Mouse (Mus musculus): ENCODE results near the gene Prr29. TPM values are rescaled to one million over a fixed set of nuclear protein-coding genes. Genes with fewer than 3 reads are reported as not detected.
"Not testable (repeated sequence)": the region's sequence is repeated elsewhere in the genome, so short reads cannot be mapped to it uniquely, and the experiment has no call there.

Gene Prr29
- polyA plus RNA-seq, 1 experiment from 2014 or later = not detected

DNA sequence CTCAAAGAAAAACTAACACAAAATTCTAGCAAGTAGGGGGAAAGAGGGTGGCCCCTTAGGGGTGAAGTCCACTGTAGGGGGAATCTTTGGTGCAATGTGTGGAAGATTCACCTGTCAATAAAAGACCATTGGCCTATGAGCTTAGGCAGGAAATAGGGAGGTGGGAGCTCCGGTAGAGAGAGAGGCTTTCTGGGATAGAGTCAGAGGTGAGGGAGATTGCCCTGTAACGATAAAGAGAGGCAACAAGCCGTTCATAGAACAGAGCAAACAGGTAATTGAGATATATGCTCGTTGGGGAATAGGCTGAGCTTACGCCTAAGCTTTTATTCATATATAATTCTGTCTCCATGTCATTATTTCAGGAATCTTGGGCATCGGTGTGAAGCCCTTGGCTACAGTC lies 21.7 kb downstream of the Prr29 start:
- H3K9me3 ChIP-seq (ENCODE audit: control insufficient read depth, low read length) = no peaks in the 10 kb centered on the region
- no peaks in the 10 kb centered on the region for H3K4me1 ChIP-seq (ENCODE audit: control insufficient read depth, insufficient read depth, low read length)
- H3K4me2 ChIP-seq (ENCODE audit: low read depth) = no peak overlapping the region
- no peak for ATAC-seq (ENCODE audit: insufficient read depth, low FRiP score, low TSS enrichment)
- no peak overlapping the region for H3K9ac ChIP-seq (ENCODE audit: low read length)
- H3K4me3 ChIP-seq (ENCODE audit: low read depth, low read length) = no peak overlapping the region
- no peak for DNase-seq (ENCODE audit: low spot score)
- 80% methylated on average over 6 of the region's 6 CpGs for WGBS
- H3K27me3 ChIP-seq (ENCODE audit: control insufficient read depth, insufficient read depth, low read length) = no peaks in the 10 kb centered on the region
- no peak overlapping the region for H3K27ac ChIP-seq (ENCODE audit: low read depth, low read length)
- no peaks in the 10 kb centered on the region for H3K36me3 ChIP-seq (ENCODE audit: control insufficient read depth, insufficient read depth, low read length)

DNA sequence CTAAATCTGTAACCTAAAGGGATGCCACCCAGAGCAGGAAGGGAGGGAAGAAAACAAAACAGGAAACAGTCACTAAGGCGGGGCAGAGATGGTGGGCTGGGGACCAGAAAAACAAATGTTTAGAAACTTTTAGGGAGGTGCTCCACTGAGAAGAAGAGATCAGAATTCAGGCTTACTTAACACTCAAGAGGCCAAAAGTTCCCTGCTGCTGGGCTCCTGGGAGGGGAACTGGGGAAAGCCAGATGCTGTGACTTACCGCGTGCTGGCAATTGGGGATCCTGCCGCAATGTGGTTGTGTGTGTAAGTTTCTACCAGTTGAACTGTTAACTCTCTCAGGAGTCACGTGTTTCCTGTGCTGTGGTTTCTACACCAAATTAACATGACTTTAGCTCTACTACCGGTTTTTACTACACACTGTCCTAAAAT lies 22.5 kb downstream of the Prr29 start, which contains the start of gene Icam2:
Gene Icam2, minus strand, starts transcription at position 285 of the 426 bp plus-strand sequence.
- Histone ChIP-seq H3K4me2 (ENCODE audit: low read depth) (no peak within 1 kb of the TSS), H3K36me3 (ENCODE audit: control insufficient read depth, insufficient read depth, low read length) (no peaks in the 10 kb centered on the region), H3K4me1 (ENCODE audit: control insufficient read depth, insufficient read depth, low read length) (no peaks in the 10 kb centered on the region), H3K9ac (ENCODE audit: low read length) (no peak within 1 kb of the TSS), H3K4me3 (ENCODE audit: low read depth, low read length) (no peak within 1 kb of the TSS), H3K27me3 (ENCODE audit: control insufficient read depth, insufficient read depth, low read length) (no peaks in the 10 kb centered on the region), H3K27ac (ENCODE audit: low read depth, low read length) (no peak within 1 kb of the TSS), H3K9me3 (ENCODE audit: control insufficient read depth, low read length) (no peaks in the 10 kb centered on the region)
- DNase-seq (ENCODE audit: low spot score) (no peak), ATAC-seq (ENCODE audit: insufficient read depth, low FRiP score, low TSS enrichment) (no peak)
- WGBS = 88% methylated on average over 6 of the region's 6 CpGs

DNA sequence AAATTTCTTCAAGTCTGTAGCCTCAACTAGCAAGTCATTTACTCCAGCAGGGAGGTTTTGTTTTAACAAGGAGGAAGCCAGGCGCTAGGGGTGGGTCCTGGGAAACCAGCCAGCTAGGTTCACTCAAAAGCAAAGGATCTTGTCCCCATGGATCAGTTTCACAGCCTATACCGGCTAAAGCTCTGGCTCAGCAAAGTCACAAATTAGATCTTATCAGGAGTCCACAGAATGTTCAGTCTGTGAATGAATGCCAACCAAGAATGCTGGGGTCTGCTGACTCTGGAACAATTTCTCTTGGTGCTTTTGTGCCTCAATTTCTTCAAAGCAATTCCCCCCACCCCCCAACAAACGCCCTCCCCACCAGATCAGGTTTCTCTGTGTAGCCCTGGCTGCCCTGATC lies 24.3 kb downstream of the Prr29 start:
- Histone ChIP-seq H3K9ac (ENCODE audit: low read length) (no peak overlapping the region), H3K4me1 (ENCODE audit: control insufficient read depth, insufficient read depth, low read length) (no peaks in the 10 kb centered on the region), H3K4me2 (ENCODE audit: low read depth) (no peak overlapping the region), H3K36me3 (ENCODE audit: control insufficient read depth, insufficient read depth, low read length) (no peaks in the 10 kb centered on the region), H3K27me3 (ENCODE audit: control insufficient read depth, insufficient read depth, low read length) (no peaks in the 10 kb centered on the region), H3K27ac (ENCODE audit: low read depth, low read length) (no peak overlapping the region), H3K4me3 (ENCODE audit: low read depth, low read length) (no peak overlapping the region), H3K9me3 (ENCODE audit: control insufficient read depth, low read length) (no peaks in the 10 kb centered on the region)
- no peak for ATAC-seq (ENCODE audit: insufficient read depth, low FRiP score, low TSS enrichment)
- DNase-seq (ENCODE audit: low spot score) = no peak
- 43% methylated on average over 3 of the region's 3 CpGs for WGBS

DNA sequence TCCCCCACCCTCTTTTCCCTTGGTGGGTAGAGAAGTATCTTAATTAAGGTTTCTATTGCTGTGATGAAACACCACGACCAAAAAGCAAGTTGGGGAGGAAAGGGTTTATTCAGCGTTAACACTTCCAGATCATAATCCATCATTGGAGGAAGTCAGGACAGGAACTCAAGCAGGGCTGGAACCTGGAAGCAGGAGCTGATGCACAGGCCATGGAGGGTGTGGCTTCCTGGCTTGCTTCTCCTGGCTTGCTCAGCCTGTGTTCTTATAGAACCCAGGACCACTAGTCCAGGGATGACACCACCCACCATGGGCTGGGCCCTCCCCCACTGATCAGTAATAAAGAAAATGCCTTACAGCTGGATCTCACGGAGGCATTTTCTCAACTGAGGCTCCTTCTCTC lies 25.5 kb downstream of the Prr29 start:
- H3K4me1 ChIP-seq (ENCODE audit: control insufficient read depth, insufficient read depth, low read length) = no peaks in the 10 kb centered on the region
- H3K9me3 ChIP-seq (ENCODE audit: control insufficient read depth, low read length) = no peaks in the 10 kb centered on the region
- WGBS = 67% methylated on average over 3 of the region's 3 CpGs
- H3K4me2 ChIP-seq (ENCODE audit: low read depth) = no peak overlapping the region
- no peak overlapping the region for H3K4me3 ChIP-seq (ENCODE audit: low read depth, low read length)
- no peaks in the 10 kb centered on the region for H3K27me3 ChIP-seq (ENCODE audit: control insufficient read depth, insufficient read depth, low read length)
- H3K27ac ChIP-seq (ENCODE audit: low read depth, low read length) = no peak overlapping the region
- no peak overlapping the region for H3K9ac ChIP-seq (ENCODE audit: low read length)
- no peaks in the 10 kb centered on the region for H3K36me3 ChIP-seq (ENCODE audit: control insufficient read depth, insufficient read depth, low read length)
- ATAC-seq (ENCODE audit: insufficient read depth, low FRiP score, low TSS enrichment) = no peak
- no peak for DNase-seq (ENCODE audit: low spot score)

DNA sequence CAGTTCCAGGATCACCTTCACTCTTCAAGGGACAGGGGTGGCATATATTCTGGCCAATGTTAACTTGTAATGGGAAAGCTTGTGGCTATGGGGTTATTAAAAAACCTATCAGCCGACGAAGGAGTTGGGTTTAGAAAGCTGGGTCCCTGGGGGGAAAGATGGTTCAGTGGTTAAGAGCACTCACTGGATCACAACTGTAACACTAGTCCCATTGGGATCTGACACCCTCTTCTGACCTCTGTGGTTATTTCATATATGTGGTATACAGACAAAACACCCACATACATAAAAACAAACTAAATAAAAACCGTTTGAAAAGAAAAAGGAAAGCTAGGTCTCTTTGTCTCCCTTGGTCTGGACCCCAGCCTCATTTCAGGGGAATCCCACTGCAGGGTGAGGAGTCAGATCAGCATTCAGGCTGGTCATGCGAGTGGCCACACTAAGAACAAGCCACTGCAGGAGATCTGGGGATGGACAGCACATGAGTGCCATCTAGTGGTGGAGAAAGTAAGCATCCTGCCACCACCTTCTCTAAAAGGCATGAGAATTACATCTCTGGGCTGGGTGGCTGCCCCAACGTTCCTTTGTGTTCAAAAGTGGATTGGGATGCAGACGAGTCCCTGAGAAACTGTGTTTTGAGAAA lies 26.4 kb downstream of the Prr29 start:
- Histone ChIP-seq H3K9me3 (ENCODE audit: control insufficient read depth, low read length) (no peaks in the 10 kb centered on the region), H3K4me1 (ENCODE audit: control insufficient read depth, insufficient read depth, low read length) (no peaks in the 10 kb centered on the region), H3K27ac (ENCODE audit: low read depth, low read length) (no peak overlapping the region), H3K4me2 (ENCODE audit: low read depth) (no peak overlapping the region), H3K9ac (ENCODE audit: low read length) (no peak overlapping the region), H3K27me3 (ENCODE audit: control insufficient read depth, insufficient read depth, low read length) (no peaks in the 10 kb centered on the region), H3K36me3 (ENCODE audit: control insufficient read depth, insufficient read depth, low read length) (no peaks in the 10 kb centered on the region; the same call in 1 of the 2 replicates), H3K4me3 (ENCODE audit: low read depth, low read length) (no peak overlapping the region)
- WGBS = 34% methylated on average over 6 of the region's 6 CpGs
- DNase-seq (ENCODE audit: low spot score) (peak; percentile 71), ATAC-seq (ENCODE audit: insufficient read depth, low FRiP score, low TSS enrichment) (no peak; the same call in 1 of the 2 replicates)

DNA sequence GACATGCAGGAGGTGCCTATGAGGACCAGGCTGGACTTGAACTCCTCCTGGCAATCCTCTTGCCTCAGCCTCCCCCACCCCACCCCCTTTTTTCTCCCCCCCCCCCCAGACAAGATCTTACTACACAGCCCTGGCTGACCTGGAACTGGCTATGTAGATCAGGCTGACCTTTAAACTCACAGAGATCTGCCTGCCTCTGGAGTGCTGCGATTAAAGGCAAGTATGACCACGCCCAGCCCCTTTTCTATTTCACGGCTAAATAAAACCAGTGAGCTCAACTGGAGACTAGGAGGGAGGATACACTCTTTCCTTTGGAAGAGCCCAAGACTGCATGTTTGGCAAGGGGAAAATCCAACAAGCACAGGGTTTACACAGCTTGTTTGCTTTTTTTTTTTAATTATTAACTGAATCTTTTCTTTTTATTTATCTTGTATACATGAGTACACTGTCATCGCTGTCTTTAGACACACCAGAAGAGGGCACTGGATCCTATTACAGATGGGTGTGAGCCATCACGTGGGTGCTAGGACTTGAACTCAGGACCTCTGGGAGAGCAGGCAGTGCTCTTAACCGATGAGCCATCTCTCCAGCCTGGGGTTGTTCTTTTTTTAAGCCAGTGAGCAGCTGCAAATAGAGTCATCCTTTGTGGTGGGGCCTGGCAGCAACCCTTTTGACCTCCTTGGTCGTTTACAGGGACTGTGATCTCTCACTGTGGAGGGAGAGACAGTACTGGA lies 27.5 kb downstream of the Prr29 start:
- Histone ChIP-seq H3K9ac (ENCODE audit: low read length) (no peak overlapping the region), H3K27me3 (ENCODE audit: control insufficient read depth, insufficient read depth, low read length) (no peaks in the 10 kb centered on the region), H3K36me3 (ENCODE audit: control insufficient read depth, insufficient read depth, low read length) (no peaks in the 10 kb centered on the region; the same call in 1 of the 2 replicates), H3K4me3 (ENCODE audit: low read depth, low read length) (no peak overlapping the region), H3K9me3 (ENCODE audit: control insufficient read depth, low read length) (no peaks in the 10 kb centered on the region), H3K4me1 (ENCODE audit: control insufficient read depth, insufficient read depth, low read length) (no peaks in the 10 kb centered on the region), H3K27ac (ENCODE audit: low read depth, low read length) (no peak overlapping the region), H3K4me2 (ENCODE audit: low read depth) (no peak overlapping the region)
- no peak for DNase-seq (ENCODE audit: low spot score)
- ATAC-seq (ENCODE audit: insufficient read depth, low FRiP score, low TSS enrichment) = no peak
- 71% methylated on average over 7 of the region's 7 CpGs for WGBS

- no peak for ATAC-seq (ENCODE audit: insufficient read depth, low FRiP score, low TSS enrichment)
- WGBS = 75% methylated on average over 4 of the region's 4 CpGs
- no peak overlapping the region for H3K27ac ChIP-seq (ENCODE audit: low read depth, low read length)
Measured at GRCm38 (mm10) chr11:106393331-106393616, 28.0 kb downstream of the Prr29 start.

GRCm38 (mm10) chr11:106394055-106394454 lies 28.8 kb downstream of the Prr29 start:
- not testable (repeated sequence) for H3K27ac ChIP-seq (ENCODE audit: low read depth, low read length); DNase-seq (ENCODE audit: low spot score); H3K4me3 ChIP-seq (ENCODE audit: low read depth, low read length); H3K4me1 ChIP-seq (ENCODE audit: control insufficient read depth, insufficient read depth, low read length); H3K9ac ChIP-seq (ENCODE audit: low read length); H3K27me3 ChIP-seq (ENCODE audit: control insufficient read depth, insufficient read depth, low read length); H3K4me2 ChIP-seq (ENCODE audit: low read depth); H3K36me3 ChIP-seq (ENCODE audit: control insufficient read depth, insufficient read depth, low read length); H3K9me3 ChIP-seq (ENCODE audit: control insufficient read depth, low read length); ATAC-seq (ENCODE audit: insufficient read depth, low FRiP score, low TSS enrichment)
- 93% methylated on average over 2 of the region's 2 CpGs for WGBS

More at GRCm38 (mm10) chr11:106393331-106393616, 28.0 kb downstream of the Prr29 start:
- Histone ChIP-seq H3K4me3 (ENCODE audit: low read depth, low read length) (no peak overlapping the region), H3K27me3 (ENCODE audit: control insufficient read depth, insufficient read depth, low read length) (no peaks in the 10 kb centered on the region), H3K9ac (ENCODE audit: low read length) (no peak overlapping the region), H3K4me1 (ENCODE audit: control insufficient read depth, insufficient read depth, low read length) (no peaks in the 10 kb centered on the region), H3K9me3 (ENCODE audit: control insufficient read depth, low read length) (no peaks in the 10 kb centered on the region), H3K4me2 (ENCODE audit: low read depth) (no peak overlapping the region), H3K36me3 (ENCODE audit: control insufficient read depth, insufficient read depth, low read length) (no peaks in the 10 kb centered on the region; the same call in 1 of the 2 replicates)
- no peak for DNase-seq (ENCODE audit: low spot score)

DNA sequence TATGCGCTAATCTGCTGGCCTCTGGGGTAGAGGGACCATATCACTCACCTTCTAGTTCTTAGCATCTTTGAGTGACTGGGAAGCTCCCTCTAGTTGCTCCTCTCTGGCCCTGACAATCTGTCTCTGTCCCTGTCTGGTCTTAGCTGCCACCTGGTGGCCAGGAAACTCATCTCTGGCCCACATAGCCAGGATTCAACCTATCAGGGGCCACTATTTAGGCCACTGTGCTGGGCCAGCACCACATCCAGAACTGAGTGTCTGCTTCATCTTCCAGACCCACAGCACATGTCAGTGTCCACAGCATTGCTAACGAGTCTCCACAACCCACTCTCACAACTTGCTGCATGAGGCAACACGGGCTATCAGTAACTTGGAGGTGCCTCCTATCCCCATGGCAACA lies 32.4 kb downstream of the Prr29 start:
- Histone ChIP-seq H3K4me2 (ENCODE audit: low read depth) (no peak overlapping the region), H3K36me3 (ENCODE audit: control insufficient read depth, insufficient read depth, low read length) (peaks cover 4% of the 10 kb centered on the region), H3K9ac (ENCODE audit: low read length) (no peak overlapping the region), H3K27me3 (ENCODE audit: control insufficient read depth, insufficient read depth, low read length) (no peaks in the 10 kb centered on the region), H3K4me1 (ENCODE audit: control insufficient read depth, insufficient read depth, low read length) (no peaks in the 10 kb centered on the region), H3K27ac (ENCODE audit: low read depth, low read length) (no peak overlapping the region), H3K9me3 (ENCODE audit: control insufficient read depth, low read length) (no peaks in the 10 kb centered on the region), H3K4me3 (ENCODE audit: low read depth, low read length) (no peak overlapping the region)
- WGBS = 86% methylated on average over 3 of the region's 3 CpGs
- ATAC-seq (ENCODE audit: insufficient read depth, low FRiP score, low TSS enrichment) (no peak), DNase-seq (ENCODE audit: low spot score) (no peak)

All from neural tube, embryonic 11.5 days (tissue).